Mouse (Mus musculus): Measurements from ENCODE around the gene Golim4. TPM values are rescaled to one million over a fixed set of nuclear protein-coding genes. Genes with fewer than 3 reads are reported as not detected.

Golim4 gene
- polyA plus RNA-seq, 1 experiment from 2014 or later = 48.7 TPM

- Histone ChIP-seq H3K27me3 (ENCODE audit: low read depth, poor library complexity, severe bottlenecking) (no peaks in the 10 kb centered on the region), H3K36me3 (peaks cover 33% of the 10 kb centered on the region), H3K4me3 (no peak overlapping the region), H3K27ac (no peak overlapping the region), H3K9me3 (replicated peaks) (no peaks in the 10 kb centered on the region), H3K4me1 (peaks cover 6% of the 10 kb centered on the region; the same call in 1 of the 2 replicates)
- DNase-seq (ENCODE audit: low spot score) = no peak
- WGBS = 94% methylated on average over 2 of the region's 2 CpGs
Measured at GRCm38 (mm10) chr3:75948541-75949095, 8.1 kb downstream of the Golim4 start.

- DNase-seq (ENCODE audit: low spot score) = no peak
- Histone ChIP-seq H3K4me1 (peaks cover 5% of the 10 kb centered on the region; the same call in 1 of the 2 replicates), H3K27me3 (ENCODE audit: low read depth, poor library complexity, severe bottlenecking) (no peaks in the 10 kb centered on the region), H3K9me3 (replicated peaks) (no peaks in the 10 kb centered on the region), H3K36me3 (peaks cover 33% of the 10 kb centered on the region), H3K27ac (no peak overlapping the region), H3K4me3 (no peak overlapping the region)
- WGBS = 100% methylated on average over 1 of the region's 1 CpGs
Measured at GRCm38 (mm10) chr3:75948003-75948402, 8.7 kb downstream of the Golim4 start.

GRCm38 (mm10) chr3:75942303-75943060, 14.3 kb downstream of the Golim4 start:
- no peak for DNase-seq (ENCODE audit: low spot score)
- Histone ChIP-seq H3K4me3 (no peak overlapping the region), H3K27me3 (ENCODE audit: low read depth, poor library complexity, severe bottlenecking) (no peaks in the 10 kb centered on the region), H3K4me1 (peaks cover 12% of the 10 kb centered on the region), H3K36me3 (peaks cover 26% of the 10 kb centered on the region), H3K27ac (no peak overlapping the region), H3K9me3 (replicated peaks) (no peaks in the 10 kb centered on the region)
- 85% methylated on average over 12 of the region's 12 CpGs for WGBS

GRCm38 (mm10) chr3:75941864-75942263, 14.9 kb downstream of the Golim4 start:
- peaks cover 12% of the 10 kb centered on the region for H3K4me1 ChIP-seq
- no peak overlapping the region for H3K4me3 ChIP-seq
- DNase-seq (ENCODE audit: low spot score) = no peak
- H3K36me3 ChIP-seq = peaks cover 20% of the 10 kb centered on the region
- H3K27ac ChIP-seq = no peak overlapping the region
- WGBS = 50% methylated on average over 1 of the region's 1 CpGs
- H3K9me3 ChIP-seq (replicated peaks) = no peaks in the 10 kb centered on the region
- H3K27me3 ChIP-seq (ENCODE audit: low read depth, poor library complexity, severe bottlenecking) = no peaks in the 10 kb centered on the region

- Histone ChIP-seq H3K27me3 (ENCODE audit: low read depth, poor library complexity, severe bottlenecking) (no peaks in the 10 kb centered on the region), H3K9me3 (replicated peaks) (no peaks in the 10 kb centered on the region), H3K4me1 (no peaks in the 10 kb centered on the region), H3K4me3 (no peak overlapping the region), H3K36me3 (peaks cover 22% of the 10 kb centered on the region), H3K27ac (no peak overlapping the region)
- WGBS = 95% methylated on average over 2 of the region's 2 CpGs
- no peak for DNase-seq (ENCODE audit: low spot score)
Measured at GRCm38 (mm10) chr3:75936152-75936551, 20.6 kb downstream of the Golim4 start.

- Histone ChIP-seq H3K9me3 (replicated peaks) (no peaks in the 10 kb centered on the region), H3K36me3 (peaks cover 16% of the 10 kb centered on the region), H3K27ac (no peak overlapping the region), H3K4me3 (no peak overlapping the region), H3K27me3 (ENCODE audit: low read depth, poor library complexity, severe bottlenecking) (no peaks in the 10 kb centered on the region), H3K4me1 (no peaks in the 10 kb centered on the region)
- 90% methylated on average over 2 of the region's 2 CpGs for WGBS
- no peak for DNase-seq (ENCODE audit: low spot score)
Measured at GRCm38 (mm10) chr3:75930659-75931225, 26.0 kb downstream of the Golim4 start.

GRCm38 (mm10) chr3:75929926-75930548, 26.7 kb downstream of the Golim4 start:
- Histone ChIP-seq H3K27ac (no peak overlapping the region), H3K4me1 (no peaks in the 10 kb centered on the region), H3K27me3 (ENCODE audit: low read depth, poor library complexity, severe bottlenecking) (no peaks in the 10 kb centered on the region), H3K36me3 (peaks cover 16% of the 10 kb centered on the region), H3K9me3 (replicated peaks) (no peaks in the 10 kb centered on the region), H3K4me3 (no peak overlapping the region)
- DNase-seq (ENCODE audit: low spot score) = no peak
- WGBS = 94% methylated on average over 7 of the region's 7 CpGs

- Histone ChIP-seq H3K4me1 (no peaks in the 10 kb centered on the region), H3K9me3 (replicated peaks) (no peaks in the 10 kb centered on the region), H3K36me3 (no peaks in the 10 kb centered on the region), H3K27ac (no peak overlapping the region), H3K27me3 (ENCODE audit: low read depth, poor library complexity, severe bottlenecking) (no peaks in the 10 kb centered on the region), H3K4me3 (no peak overlapping the region)
- no peak for DNase-seq (ENCODE audit: low spot score)
- 77% methylated on average over 3 of the region's 3 CpGs for WGBS
Measured at GRCm38 (mm10) chr3:75926327-75926726, 30.4 kb downstream of the Golim4 start.

- no peak for DNase-seq (ENCODE audit: low spot score)
- no peak overlapping the region for H3K4me3 ChIP-seq
- no peaks in the 10 kb centered on the region for H3K9me3 ChIP-seq (replicated peaks)
- H3K36me3 ChIP-seq = no peaks in the 10 kb centered on the region
- no peaks in the 10 kb centered on the region for H3K4me1 ChIP-seq
- H3K27ac ChIP-seq = no peak overlapping the region
- H3K27me3 ChIP-seq (ENCODE audit: low read depth, poor library complexity, severe bottlenecking) = no peaks in the 10 kb centered on the region
- 85% methylated on average over 2 of the region's 2 CpGs for WGBS
Measured at GRCm38 (mm10) chr3:75925123-75925522, 31.6 kb downstream of the Golim4 start.

- no peaks in the 10 kb centered on the region for H3K4me1 ChIP-seq
- no peak overlapping the region for H3K4me3 ChIP-seq
- DNase-seq (ENCODE audit: low spot score) = no peak
- no peak overlapping the region for H3K27ac ChIP-seq
- no peaks in the 10 kb centered on the region for H3K27me3 ChIP-seq (ENCODE audit: low read depth, poor library complexity, severe bottlenecking)
- 89% methylated on average over 17 of the region's 17 CpGs for WGBS
- H3K9me3 ChIP-seq (replicated peaks) = no peaks in the 10 kb centered on the region
- no peaks in the 10 kb centered on the region for H3K36me3 ChIP-seq
Measured at GRCm38 (mm10) chr3:75917770-75918503, 38.8 kb downstream of the Golim4 start.

- Histone ChIP-seq H3K4me1 (no peaks in the 10 kb centered on the region), H3K27me3 (ENCODE audit: low read depth, poor library complexity, severe bottlenecking) (no peaks in the 10 kb centered on the region), H3K36me3 (no peaks in the 10 kb centered on the region), H3K9me3 (replicated peaks) (no peaks in the 10 kb centered on the region), H3K4me3 (no peak overlapping the region), H3K27ac (no peak overlapping the region)
- 67% methylated on average over 4 of the region's 4 CpGs for WGBS
- DNase-seq (ENCODE audit: low spot score) = no peak
Measured at GRCm38 (mm10) chr3:75912786-75913185, 44.0 kb downstream of the Golim4 start.

- Histone ChIP-seq H3K27me3 (ENCODE audit: low read depth, poor library complexity, severe bottlenecking) (no peaks in the 10 kb centered on the region), H3K9me3 (replicated peaks) (no peaks in the 10 kb centered on the region), H3K4me1 (no peaks in the 10 kb centered on the region), H3K27ac (no peak overlapping the region), H3K36me3 (peaks cover 10% of the 10 kb centered on the region), H3K4me3 (no peak overlapping the region)
- no peak for DNase-seq (ENCODE audit: low spot score)
Measured at GRCm38 (mm10) chr3:75910768-75911167, 46.0 kb downstream of the Golim4 start.

All from limb, embryonic 10.5 days (tissue).